Mouse (Mus musculus): ENCODE data around the gene Nt5c3b. TPM values are rescaled to one million over a fixed set of nuclear protein-coding genes. Genes with fewer than 3 reads are reported as not detected.

Gene Nt5c3b
- polyA plus RNA-seq, 1 experiment from 2014 or later: 181 TPM

GRCm38 (mm10) chr11:100387111-100387510, 54.5 kb downstream of the Nt5c3b start:
- Histone ChIP-seq H3K27me3 (no peaks in the 10 kb centered on the region), H3K27ac (peak overlapping the region; percentile 49; the same call in 1 of the 2 replicates), H3K4me1 (peaks cover 26% of the 10 kb centered on the region), H3K36me3 (peaks cover 37% of the 10 kb centered on the region), H3K4me3 (no peak overlapping the region), H3K4me2 (replicated peaks) (0 out of 2 replicates have a peak overlapping the region, but pooled peaks have one; percentile 38), H3K9ac (no peak overlapping the region), H3K9me3 (no peaks in the 10 kb centered on the region)
- WGBS: 87% methylated on average over 6 of the region's 6 CpGs
- ATAC-seq (ENCODE audit: low FRiP score, low read depth): no peak

- H3K4me2 ChIP-seq (replicated peaks): no peak overlapping the region
- H3K4me3 ChIP-seq: no peak overlapping the region
- H3K4me1 ChIP-seq: peaks cover 26% of the 10 kb centered on the region
- H3K36me3 ChIP-seq: peaks cover 42% of the 10 kb centered on the region
- peak; percentile 22; the same call in 1 of the 2 replicates for ATAC-seq (ENCODE audit: low FRiP score, low read depth)
- H3K9ac ChIP-seq: no peak overlapping the region
- WGBS: 41% methylated on average over 5 of the region's 5 CpGs
- H3K27ac ChIP-seq: peak overlapping the region; percentile 39; the same call in 1 of the 2 replicates
- no peaks in the 10 kb centered on the region for H3K27me3 ChIP-seq
- no peaks in the 10 kb centered on the region for H3K9me3 ChIP-seq
These were observed 55.0 kb downstream of the Nt5c3b start for GRCm38 (mm10) chr11:100386586-100386985.

- H3K9ac ChIP-seq: no peak overlapping the region
- no peak overlapping the region for H3K4me2 ChIP-seq (replicated peaks)
- H3K36me3 ChIP-seq: peaks cover 57% of the 10 kb centered on the region
- WGBS: 78% methylated on average over 3 of the region's 3 CpGs
- no peak overlapping the region for H3K4me3 ChIP-seq
- H3K4me1 ChIP-seq: peaks cover 19% of the 10 kb centered on the region
- H3K9me3 ChIP-seq: no peaks in the 10 kb centered on the region
- no peaks in the 10 kb centered on the region for H3K27me3 ChIP-seq
- no peak overlapping the region for H3K27ac ChIP-seq
- ATAC-seq (ENCODE audit: low FRiP score, low read depth): no peak
These were observed 56.6 kb downstream of the Nt5c3b start for GRCm38 (mm10) chr11:100385016-100385415.

GRCm38 (mm10) chr11:100382682-100383081, 58.9 kb downstream of the Nt5c3b start:
- H3K9ac ChIP-seq: no peak overlapping the region
- no peak overlapping the region for H3K4me2 ChIP-seq (replicated peaks)
- H3K27ac ChIP-seq: no peak overlapping the region
- peaks cover 7% of the 10 kb centered on the region for H3K4me1 ChIP-seq
- H3K4me3 ChIP-seq: no peak overlapping the region
- H3K27me3 ChIP-seq: no peaks in the 10 kb centered on the region
- WGBS: 74% methylated on average over 6 of the region's 6 CpGs
- peaks cover 76% of the 10 kb centered on the region for H3K36me3 ChIP-seq
- ATAC-seq (ENCODE audit: low FRiP score, low read depth): no peak
- H3K9me3 ChIP-seq: no peaks in the 10 kb centered on the region

GRCm38 (mm10) chr11:100379311-100379710, 62.3 kb downstream of the Nt5c3b start:
- Histone ChIP-seq H3K9ac (no peak overlapping the region), H3K27ac (no peak overlapping the region), H3K9me3 (no peaks in the 10 kb centered on the region), H3K4me2 (replicated peaks) (no peak overlapping the region), H3K4me1 (no peaks in the 10 kb centered on the region), H3K27me3 (no peaks in the 10 kb centered on the region), H3K4me3 (no peak overlapping the region), H3K36me3 (peaks cover 88% of the 10 kb centered on the region)
- WGBS: 84% methylated on average over 4 of the region's 4 CpGs
- no peak for ATAC-seq (ENCODE audit: low FRiP score, low read depth)

GRCm38 (mm10) chr11:100378446-100378845, 63.2 kb downstream of the Nt5c3b start:
- H3K9me3 ChIP-seq: no peaks in the 10 kb centered on the region
- H3K36me3 ChIP-seq: peaks cover 89% of the 10 kb centered on the region
- no peak overlapping the region for H3K4me2 ChIP-seq (replicated peaks)
- H3K27me3 ChIP-seq: no peaks in the 10 kb centered on the region
- H3K4me3 ChIP-seq: no peak overlapping the region
- H3K9ac ChIP-seq: no peak overlapping the region
- 92% methylated on average over 5 of the region's 5 CpGs for WGBS
- ATAC-seq (ENCODE audit: low FRiP score, low read depth): no peak
- H3K4me1 ChIP-seq: no peaks in the 10 kb centered on the region
- no peak overlapping the region for H3K27ac ChIP-seq

- no peaks in the 10 kb centered on the region for H3K27me3 ChIP-seq
- H3K4me1 ChIP-seq: no peaks in the 10 kb centered on the region
- 94% methylated on average over 14 of the region's 14 CpGs for WGBS
- no peak overlapping the region for H3K9ac ChIP-seq
- no peak overlapping the region for H3K4me2 ChIP-seq (replicated peaks)
- H3K9me3 ChIP-seq: no peaks in the 10 kb centered on the region
- no peak overlapping the region for H3K27ac ChIP-seq
- H3K4me3 ChIP-seq: no peak overlapping the region
- ATAC-seq (ENCODE audit: low FRiP score, low read depth): no peak
- H3K36me3 ChIP-seq: peaks cover 88% of the 10 kb centered on the region
These were observed 63.6 kb downstream of the Nt5c3b start for GRCm38 (mm10) chr11:100377989-100378388.

GRCm38 (mm10) chr11:100376746-100377389, 64.7 kb downstream of the Nt5c3b start:
- Histone ChIP-seq H3K4me3 (no peak overlapping the region), H3K4me1 (no peaks in the 10 kb centered on the region), H3K9me3 (no peaks in the 10 kb centered on the region), H3K36me3 (peaks cover 88% of the 10 kb centered on the region), H3K4me2 (replicated peaks) (no peak overlapping the region), H3K9ac (no peak overlapping the region), H3K27ac (no peak overlapping the region), H3K27me3 (no peaks in the 10 kb centered on the region)
- 90% methylated on average over 21 of the region's 21 CpGs for WGBS
- no peak for ATAC-seq (ENCODE audit: low FRiP score, low read depth)

- Histone ChIP-seq H3K4me3 (no peak overlapping the region), H3K9ac (no peak overlapping the region), H3K4me1 (no peaks in the 10 kb centered on the region), H3K36me3 (peaks cover 83% of the 10 kb centered on the region), H3K27me3 (no peaks in the 10 kb centered on the region), H3K27ac (no peak overlapping the region), H3K4me2 (replicated peaks) (no peak overlapping the region), H3K9me3 (no peaks in the 10 kb centered on the region)
- no peak for ATAC-seq (ENCODE audit: low FRiP score, low read depth)
- 78% methylated on average over 4 of the region's 4 CpGs for WGBS
These were observed 65.6 kb downstream of the Nt5c3b start for GRCm38 (mm10) chr11:100376005-100376404.

GRCm38 (mm10) chr11:100375127-100375526, 66.5 kb downstream of the Nt5c3b start:
- Histone ChIP-seq H3K9ac (no peak overlapping the region), H3K36me3 (peaks cover 76% of the 10 kb centered on the region), H3K27ac (no peak overlapping the region), H3K27me3 (no peaks in the 10 kb centered on the region), H3K4me3 (no peak overlapping the region), H3K4me1 (no peaks in the 10 kb centered on the region), H3K4me2 (replicated peaks) (no peak overlapping the region), H3K9me3 (no peaks in the 10 kb centered on the region)
- 87% methylated on average over 9 of the region's 9 CpGs for WGBS
- no peak for ATAC-seq (ENCODE audit: low FRiP score, low read depth)

Small RNAs within 50 kb of the gene (microRNA-seq; reads per million reads assigned to microRNA genes)
- gene Gm27374: not detected
- gene Mir7116: not detected

Other genes starting within 250 kb of the Nt5c3b start
- not detected in 2 replicates for gene Krt9, start 248.6 kb downstream of the Nt5c3b start, polyA plus RNA-seq (2015; fragmentation: Nextera tagmentation; extraction: Ambion mirVana)
- 275 and 306 TPM in 2 replicates for gene Krt14, start 234.3 kb downstream of the Nt5c3b start, polyA plus RNA-seq (2015; fragmentation: Nextera tagmentation; extraction: Ambion mirVana)
- 0.13 and 0.19 TPM in 2 replicates for gene Krt16, start 192.9 kb downstream of the Nt5c3b start, polyA plus RNA-seq (2015; fragmentation: Nextera tagmentation; extraction: Ambion mirVana)
- 43.9 and 52.1 TPM in 2 replicates for gene Krt17, start 180.8 kb downstream of the Nt5c3b start, polyA plus RNA-seq (2015; fragmentation: Nextera tagmentation; extraction: Ambion mirVana)
- not detected in 2 replicates for gene Krt42, start 171.9 kb downstream of the Nt5c3b start, polyA plus RNA-seq (2015; fragmentation: Nextera tagmentation; extraction: Ambion mirVana)
- 1,631 and 1,669 TPM in 2 replicates for gene Eif1, start 121.9 kb downstream of the Nt5c3b start, polyA plus RNA-seq (2015; fragmentation: Nextera tagmentation; extraction: Ambion mirVana)
- not detected in 2 replicates for gene Gast, start 107.4 kb downstream of the Nt5c3b start, polyA plus RNA-seq (2015; fragmentation: Nextera tagmentation; extraction: Ambion mirVana)
- gene Hap1, start 85.7 kb downstream of the Nt5c3b start, polyA plus RNA-seq (2015; fragmentation: Nextera tagmentation; extraction: Ambion mirVana): 2.8 and 3.2 TPM in 2 replicates
- 62.7 and 73.6 TPM in 2 replicates for gene Jup, start 44.0 kb downstream of the Nt5c3b start, polyA plus RNA-seq (2015; fragmentation: Nextera tagmentation; extraction: Ambion mirVana)
- gene P3h4, start 27.0 kb downstream of the Nt5c3b start, polyA plus RNA-seq (2015; fragmentation: Nextera tagmentation; extraction: Ambion mirVana): 77.1 and 81.9 TPM in 2 replicates
- gene Fkbp10, start 26.1 kb downstream of the Nt5c3b start, polyA plus RNA-seq (2015; fragmentation: Nextera tagmentation; extraction: Ambion mirVana): 169 and 170 TPM in 2 replicates
- gene Klhl10, start 109 bp upstream of the Nt5c3b start, polyA plus RNA-seq (2015; fragmentation: Nextera tagmentation; extraction: Ambion mirVana): 1.0 and 1.6 TPM in 2 replicates
- gene Klhl11, start 30.9 kb upstream of the Nt5c3b start, polyA plus RNA-seq (2015; fragmentation: Nextera tagmentation; extraction: Ambion mirVana): 10.8 and 12.6 TPM in 2 replicates
- gene Acly, start 86.2 kb upstream of the Nt5c3b start, polyA plus RNA-seq (2015; fragmentation: Nextera tagmentation; extraction: Ambion mirVana): 139 and 160 TPM in 2 replicates
- gene Ttc25, start 103.8 kb upstream of the Nt5c3b start, polyA plus RNA-seq (2015; fragmentation: Nextera tagmentation; extraction: Ambion mirVana): 0.61 and 0.69 TPM in 2 replicates
- 31.7 and 33.2 TPM in 2 replicates for gene Cnp, start 133.1 kb upstream of the Nt5c3b start, polyA plus RNA-seq (2015; fragmentation: Nextera tagmentation; extraction: Ambion mirVana)
- 81.6 and 84.1 TPM in 2 replicates for gene Nkiras2, start 177.4 kb upstream of the Nt5c3b start, polyA plus RNA-seq (2015; fragmentation: Nextera tagmentation; extraction: Ambion mirVana)
- 280 and 283 TPM in 2 replicates for gene Dnajc7, start 178.4 kb upstream of the Nt5c3b start, polyA plus RNA-seq (2015; fragmentation: Nextera tagmentation; extraction: Ambion mirVana)

Measured in limb, embryonic 13.5 days (tissue).